Mouse (Mus musculus) megakaryocyte, embryonic 14.5 days (primary cell): ENCODE measurements around the gene Lrp1.

ENCODE experiments used
- FLI1 ChIP-seq: IDR thresholded peaks from 2 replicates; pipeline ENCODE4 v1.6.1; 2012; ENCODE audit warnings: low read length, inconsistent platforms, mixed read lengths
- GATA1 ChIP-seq: IDR thresholded peaks from 3 replicates; pipeline ENCODE4 v1.6.1; 2012; ENCODE audit warnings: mixed read lengths, low read length, inconsistent platforms, borderline replicate concordance

DNA sequence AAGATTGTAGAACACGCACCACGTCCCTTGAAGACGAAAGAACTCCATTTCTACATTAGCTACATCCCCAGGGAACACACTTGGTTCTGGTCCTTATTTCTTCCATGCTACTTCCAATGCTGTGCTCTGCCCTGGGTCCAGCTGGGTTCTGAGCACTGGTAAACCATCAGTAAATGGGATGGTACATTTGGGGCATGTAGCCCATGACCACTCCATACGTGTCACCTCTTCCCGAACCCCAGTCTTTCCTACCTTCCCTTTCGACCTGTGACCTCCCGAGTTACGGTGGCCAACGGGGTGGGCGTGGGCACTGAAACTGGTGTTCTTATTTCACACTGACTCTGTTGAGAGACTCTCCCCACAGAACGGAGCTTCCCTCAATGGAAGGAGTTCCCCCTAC lies 21.7 kb downstream of the Lrp1 start:
- TF ChIP-seq GATA1: no peak
- TF ChIP-seq FLI1: no peak
